Mouse (Mus musculus) C2C12 (cell line): ENCODE data around the gene Wdtc1. TPM values are rescaled to one million over a fixed set of nuclear protein-coding genes. Genes with fewer than 3 reads are reported as not detected.

Experiments used
- H3K27me3 ChIP-seq: one replicate; pipeline ENCODE4 v1.6.1; 2011; ENCODE audit not compliant: control insufficient read depth, insufficient read depth, insufficient read length
- H3K36me3 ChIP-seq: one replicate; pipeline ENCODE4 v1.6.1; 2011; ENCODE audit not compliant: control insufficient read depth, insufficient read depth
- H3K4me3 ChIP-seq: one replicate; pipeline ENCODE4 v1.5.1; 2011; ENCODE audit warnings: mild to moderate bottlenecking, control low read depth; ENCODE audit not compliant: poor library complexity, insufficient read depth, severe bottlenecking
- H3K79me2 ChIP-seq: one replicate; pipeline ENCODE4 v1.6.1; 2011; ENCODE audit not compliant: control insufficient read depth, insufficient read depth
- H3K79me3 ChIP-seq: one replicate; pipeline ENCODE4 v1.6.1; 2011; ENCODE audit warnings: low read depth, control low read depth
- H3ac ChIP-seq: one replicate; pipeline ENCODE3; 2011; ENCODE audit warnings: low read depth; ENCODE audit not compliant: control insufficient read depth, insufficient read length
- CEBPB ChIP-seq: IDR thresholded peaks from one replicate; pipeline ENCODE4 v1.6.1; 2011; ENCODE audit warnings: low read depth, mild to moderate bottlenecking, control low read depth, moderate library complexity
- CTCF ChIP-seq: IDR thresholded peaks from one replicate; pipeline ENCODE4 v1.5.1; 2011; ENCODE audit not compliant: control insufficient read depth, insufficient read depth, insufficient read length
- FOSL1 ChIP-seq: IDR thresholded peaks from one replicate; pipeline ENCODE4 v1.8.0; 2011; ENCODE audit warnings: mild to moderate bottlenecking, low read length; ENCODE audit not compliant: poor library complexity, insufficient read depth, severe bottlenecking
- MAX ChIP-seq: IDR thresholded peaks from one replicate; pipeline ENCODE4 v1.6.1; 2011; ENCODE audit warnings: mild to moderate bottlenecking, control low read depth
- MYOD1 ChIP-seq: IDR thresholded peaks from one replicate; pipeline ENCODE4 v1.6.1; 2011; ENCODE audit warnings: low read depth; ENCODE audit not compliant: control insufficient read depth, insufficient read length
- MYOG ChIP-seq: IDR thresholded peaks from one replicate; pipeline ENCODE4 v1.6.1; 2011; ENCODE audit not compliant: control insufficient read depth, insufficient read length; ENCODE audit errors: extremely low read depth
- USF1 ChIP-seq: IDR thresholded peaks from one replicate; pipeline ENCODE4 v1.6.1; 2011; ENCODE audit warnings: low read depth, mild to moderate bottlenecking, control low read depth, moderate library complexity
- polyA plus RNA-seq: library from polyadenylated mRNA; unstranded; fragments of >200 nt; fragmentation: generic; extraction: Trizol; gene quantifications from one replicate; pipeline ENCODE4 v1.2.1, GENCODE M21; 2012; ENCODE audit warnings: missing spikeins

The Wdtc1 gene
- polyA plus RNA-seq, 1 experiment, result 19.6 TPM

- H3K36me3 ChIP-seq, result no peaks in the 10 kb centered on the region
- H3ac ChIP-seq, result no peak overlapping the region
- no peak overlapping the region for H3K4me3 ChIP-seq
- no peaks in the 10 kb centered on the region for H3K79me3 ChIP-seq
- H3K79me2 ChIP-seq, result no peaks in the 10 kb centered on the region
- TF ChIP-seq FOSL1, result no peak
- TF ChIP-seq MYOG, result no peak
- TF ChIP-seq MAX, result no peak
- no peak for TF ChIP-seq USF1
- TF ChIP-seq CEBPB, result no peak
- no peak for TF ChIP-seq MYOD1
- no peak for TF ChIP-seq CTCF
- H3K27me3 ChIP-seq, result no peaks in the 10 kb centered on the region
Observed at GRCm38 (mm10) chr4:133292405-133292804, 60.9 kb downstream of the Wdtc1 start.

GRCm38 (mm10) chr4:133291255-133291654, 62.0 kb downstream of the Wdtc1 start:
- no peaks in the 10 kb centered on the region for H3K27me3 ChIP-seq
- no peaks in the 10 kb centered on the region for H3K79me3 ChIP-seq
- TF ChIP-seq CTCF (no peak), MYOD1 (no peak), FOSL1 (no peak), CEBPB (no peak), MYOG (no peak), MAX (no peak), USF1 (no peak)
- no peak overlapping the region for H3K4me3 ChIP-seq
- H3K79me2 ChIP-seq, result no peaks in the 10 kb centered on the region
- H3ac ChIP-seq, result no peak overlapping the region
- no peaks in the 10 kb centered on the region for H3K36me3 ChIP-seq

GRCm38 (mm10) chr4:133286476-133287077, 66.7 kb downstream of the Wdtc1 start:
- Histone ChIP-seq H3K79me2 (no peaks in the 10 kb centered on the region), H3K79me3 (no peaks in the 10 kb centered on the region), H3K27me3 (no peaks in the 10 kb centered on the region), H3K4me3 (no peak overlapping the region), H3ac (no peak overlapping the region), H3K36me3 (no peaks in the 10 kb centered on the region)
- TF ChIP-seq CEBPB, result no peak
- TF ChIP-seq MYOG, result no peak
- no peak for TF ChIP-seq USF1
- TF ChIP-seq MAX, result no peak
- TF ChIP-seq MYOD1, result no peak
- TF ChIP-seq FOSL1, result no peak
- no peak for TF ChIP-seq CTCF

GRCm38 (mm10) chr4:133285950-133286349, 67.3 kb downstream of the Wdtc1 start:
- no peak overlapping the region for H3K4me3 ChIP-seq
- H3K36me3 ChIP-seq, result no peaks in the 10 kb centered on the region
- H3K27me3 ChIP-seq, result no peaks in the 10 kb centered on the region
- TF ChIP-seq FOSL1, result no peak
- TF ChIP-seq MYOD1, result no peak
- TF ChIP-seq MYOG, result no peak
- no peak for TF ChIP-seq USF1
- no peak for TF ChIP-seq CEBPB
- TF ChIP-seq MAX, result no peak
- no peak for TF ChIP-seq CTCF
- no peaks in the 10 kb centered on the region for H3K79me2 ChIP-seq
- H3K79me3 ChIP-seq, result no peaks in the 10 kb centered on the region
- no peak overlapping the region for H3ac ChIP-seq

GRCm38 (mm10) chr4:133285299-133285698, 68.0 kb downstream of the Wdtc1 start:
- H3K4me3 ChIP-seq, result no peak overlapping the region
- TF ChIP-seq CTCF, result no peak
- no peak for TF ChIP-seq MAX
- TF ChIP-seq MYOD1, result no peak
- no peak for TF ChIP-seq USF1
- TF ChIP-seq CEBPB, result no peak
- no peak for TF ChIP-seq MYOG
- no peak for TF ChIP-seq FOSL1
- H3ac ChIP-seq, result no peak overlapping the region
- H3K27me3 ChIP-seq, result no peaks in the 10 kb centered on the region
- H3K79me3 ChIP-seq, result no peaks in the 10 kb centered on the region
- no peaks in the 10 kb centered on the region for H3K79me2 ChIP-seq
- no peaks in the 10 kb centered on the region for H3K36me3 ChIP-seq
